Mouse (Mus musculus) midbrain, embryonic 14.5 days (tissue): Measurements from ENCODE around the gene Homer3. TPM values are rescaled to one million over a fixed set of nuclear protein-coding genes. Genes with fewer than 3 reads are reported as not detected.

ENCODE experiments used
- polyA plus RNA-seq: library from polyadenylated mRNA; unstranded; fragments of >200 nt; fragmentation: Nextera tagmentation; extraction: Ambion mirVana; gene quantifications from 2 replicates; pipeline ENCODE4 v1.2.1, GENCODE M21; 2014

Homer3 gene
- polyA plus RNA-seq, 1 experiment from 2014 or later, result 34.4 TPM

Other genes with a start within 250 kb of the Homer3 start
- 65.2 and 76.3 TPM in 2 replicates for gene Mau2, start 240.1 kb upstream of the Homer3 start, polyA plus RNA-seq
- 49.2 and 52.7 TPM in 2 replicates for gene Sugp1, start 240.0 kb upstream of the Homer3 start, polyA plus RNA-seq
- gene Tm6sf2, start 209.9 kb upstream of the Homer3 start, polyA plus RNA-seq, result 2.0 and 2.1 TPM in 2 replicates
- 1.2 and 1.3 TPM in 2 replicates for gene Hapln4, start 199.4 kb upstream of the Homer3 start, polyA plus RNA-seq
- 135 and 147 TPM in 2 replicates for gene Ncan, start 162.0 kb upstream of the Homer3 start, polyA plus RNA-seq
- gene Nr2c2ap, start 151.5 kb upstream of the Homer3 start, polyA plus RNA-seq, result 25.8 and 43.4 TPM in 2 replicates
- 6.7 and 7.5 TPM in 2 replicates for gene Rfxank, start 143.7 kb upstream of the Homer3 start, polyA plus RNA-seq
- 64.2 and 71.2 TPM in 2 replicates for gene Borcs8, start 143.3 kb upstream of the Homer3 start, polyA plus RNA-seq
- gene Mef2b, start 143.1 kb upstream of the Homer3 start, polyA plus RNA-seq, result 0.46 and 0.50 TPM in 2 replicates
- 31.2 and 40.7 TPM in 2 replicates for gene Tmem161a, start 110.5 kb upstream of the Homer3 start, polyA plus RNA-seq
- 5.1 and 5.6 TPM in 2 replicates for gene Slc25a42, start 70.5 kb upstream of the Homer3 start, polyA plus RNA-seq
- 87.9 and 88.9 TPM in 2 replicates for gene Sugp2, start 48.6 kb upstream of the Homer3 start, polyA plus RNA-seq
- gene Armc6, start 48.4 kb upstream of the Homer3 start, polyA plus RNA-seq, result 82.5 and 115 TPM in 2 replicates
- gene Ddx49, start 19.7 kb downstream of the Homer3 start, polyA plus RNA-seq, result 44.8 and 48.8 TPM in 2 replicates
- 274 and 309 TPM in 2 replicates for gene Cope, start 19.7 kb downstream of the Homer3 start, polyA plus RNA-seq
- gene Cers1, start 32.9 kb downstream of the Homer3 start, polyA plus RNA-seq, result 38.8 and 42.9 TPM in 2 replicates
- not detected in 2 replicates for gene Gdf1, start 47.0 kb downstream of the Homer3 start, polyA plus RNA-seq
- gene Upf1, start 70.5 kb downstream of the Homer3 start, polyA plus RNA-seq, result 16.9 and 18.4 TPM in 2 replicates
- 0.47 TPM in 1 of 2 replicates, not detected in the other for gene Comp, start 90.7 kb downstream of the Homer3 start, polyA plus RNA-seq
- gene Crtc1, start 156.8 kb downstream of the Homer3 start, polyA plus RNA-seq, result 43.9 and 51.7 TPM in 2 replicates
- gene Klhl26, start 194.1 kb downstream of the Homer3 start, polyA plus RNA-seq, result 24.2 and 27.2 TPM in 2 replicates
- 104 and 143 TPM in 2 replicates for gene Tmem59l, start 204.5 kb downstream of the Homer3 start, polyA plus RNA-seq
- gene Crlf1, start 210.3 kb downstream of the Homer3 start, polyA plus RNA-seq, result 2.1 and 3.0 TPM in 2 replicates
- gene Rex1bd, start 223.9 kb downstream of the Homer3 start, polyA plus RNA-seq, result 152 and 190 TPM in 2 replicates
- gene Uba52, start 228.0 kb downstream of the Homer3 start, polyA plus RNA-seq, result 696 and 821 TPM in 2 replicates
- gene Fkbp8, start 244.9 kb downstream of the Homer3 start, polyA plus RNA-seq, result 328 and 408 TPM in 2 replicates
- gene Kxd1, start 245.1 kb downstream of the Homer3 start, polyA plus RNA-seq, result 50.7 and 52.6 TPM in 2 replicates